Mouse (Mus musculus): ENCODE data around the gene Dusp18. TPM values are rescaled to one million over a fixed set of nuclear protein-coding genes. Genes with fewer than 3 reads are reported as not detected.

Dusp18 gene
- polyA plus RNA-seq, 1 experiment from 2014 or later: 5.6 TPM

DNA sequence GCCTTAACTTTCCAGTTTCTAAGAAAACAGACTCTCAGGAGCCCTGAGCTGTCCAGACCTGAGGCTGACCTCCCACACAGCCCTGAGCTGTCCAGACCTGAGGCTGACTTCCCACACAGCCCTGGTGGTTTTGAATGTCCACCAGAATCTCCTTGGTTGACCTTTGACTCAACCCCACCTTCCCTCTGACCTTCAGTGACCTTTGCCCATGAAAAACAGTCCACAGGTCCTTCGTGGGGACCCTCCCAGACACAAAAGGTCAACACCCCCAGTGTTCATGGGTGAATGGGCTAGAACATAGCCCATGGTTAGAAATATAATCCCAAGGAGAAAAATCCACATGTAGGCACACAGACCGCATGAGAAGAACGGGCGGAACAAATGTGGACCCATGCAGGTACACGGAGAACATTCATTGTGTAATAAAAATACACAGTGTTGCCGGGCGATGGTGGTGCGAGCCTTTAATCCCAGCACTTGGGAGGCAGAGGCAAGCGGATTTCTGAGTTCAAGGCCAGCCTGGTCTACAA is 38.8 kb downstream of the Dusp18 start:
- no peak overlapping the region for H3K4me3 ChIP-seq (ENCODE audit: low read length)
- H3K36me3 ChIP-seq (ENCODE audit: control insufficient read depth, insufficient read depth, low read length): no peaks in the 10 kb centered on the region
- no peak overlapping the region for H3K4me2 ChIP-seq (ENCODE audit: low read depth, low read length)
- no peaks in the 10 kb centered on the region for H3K27me3 ChIP-seq (replicated peaks; ENCODE audit: control insufficient read depth, insufficient read depth, low read length)
- no peak overlapping the region for H3K27ac ChIP-seq (ENCODE audit: low read length)
- H3K4me1 ChIP-seq (ENCODE audit: control insufficient read depth, insufficient read depth, low read length): peaks cover 10% of the 10 kb centered on the region
- H3K9ac ChIP-seq (ENCODE audit: low read depth, low read length): no peak overlapping the region
- WGBS: 88% methylated on average over 9 of the region's 9 CpGs
- ATAC-seq: no peak
- H3K9me3 ChIP-seq (ENCODE audit: control insufficient read depth, low read length): no peaks in the 10 kb centered on the region

- Histone ChIP-seq H3K4me3 (ENCODE audit: low read length) (no peak overlapping the region), H3K4me1 (ENCODE audit: control insufficient read depth, insufficient read depth, low read length) (peaks cover 10% of the 10 kb centered on the region), H3K4me2 (ENCODE audit: low read depth, low read length) (no peak overlapping the region), H3K27me3 (replicated peaks; ENCODE audit: control insufficient read depth, insufficient read depth, low read length) (no peaks in the 10 kb centered on the region), H3K36me3 (ENCODE audit: control insufficient read depth, insufficient read depth, low read length) (no peaks in the 10 kb centered on the region), H3K9ac (ENCODE audit: low read depth, low read length) (no peak overlapping the region), H3K9me3 (ENCODE audit: control insufficient read depth, low read length) (no peaks in the 10 kb centered on the region), H3K27ac (ENCODE audit: low read length) (no peak overlapping the region)
- WGBS: 71% methylated on average over 4 of the region's 4 CpGs
- ATAC-seq: no peak
Observed at GRCm38 (mm10) chr11:3935135-3935534, 40.1 kb downstream of the Dusp18 start.

DNA sequence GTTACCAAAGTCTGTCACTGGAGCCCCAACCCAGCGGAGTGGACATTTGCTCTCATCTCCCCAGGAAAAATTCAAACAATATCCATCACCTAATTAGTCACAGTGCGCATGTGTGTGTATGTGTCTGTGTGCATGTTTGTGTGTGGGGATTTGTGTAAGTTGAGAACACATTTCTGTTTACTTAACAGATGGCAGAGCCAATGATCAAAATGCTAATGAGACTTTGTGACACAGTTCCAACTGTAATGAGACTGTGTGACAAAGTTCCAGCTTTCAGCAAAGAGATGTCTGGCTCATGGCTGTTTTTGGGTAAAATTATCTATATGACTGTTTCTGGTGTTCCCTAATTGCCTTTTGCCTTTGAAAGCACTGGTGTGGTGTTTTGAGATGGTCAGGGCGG is 41.3 kb downstream of the Dusp18 start:
- 86% methylated on average over 3 of the region's 3 CpGs for WGBS
- ATAC-seq: no peak

DNA sequence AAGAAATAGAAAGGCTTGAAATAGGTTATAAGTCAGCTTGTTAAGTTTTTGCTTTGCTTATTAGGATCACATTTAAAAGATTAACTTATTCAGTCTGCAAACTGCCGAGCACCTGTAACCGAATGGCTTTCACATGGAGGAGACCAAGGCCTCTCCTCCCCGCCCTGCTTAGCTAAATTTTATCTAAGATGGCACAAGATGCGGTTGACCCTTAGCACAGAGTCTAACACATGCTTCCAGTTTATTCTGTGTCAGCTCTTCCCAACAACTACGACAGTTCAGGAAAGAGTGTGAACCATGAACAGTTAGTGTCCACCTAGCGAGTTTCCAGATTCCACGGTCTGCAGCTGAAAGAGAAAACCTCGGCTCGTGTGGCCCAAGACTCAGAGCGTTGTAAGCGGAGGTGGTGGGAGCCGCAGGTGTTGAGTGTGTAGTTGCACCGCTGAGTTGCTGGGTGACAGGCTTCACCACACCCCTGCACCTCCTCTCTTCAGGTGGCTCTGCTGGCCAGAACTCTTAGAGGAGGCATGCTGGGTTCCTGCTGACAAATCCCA is 42.4 kb downstream of the Dusp18 start:
- ATAC-seq: no peak
- no peak overlapping the region for H3K4me2 ChIP-seq (ENCODE audit: low read depth, low read length)
- H3K36me3 ChIP-seq (ENCODE audit: control insufficient read depth, insufficient read depth, low read length): no peaks in the 10 kb centered on the region
- H3K27me3 ChIP-seq (replicated peaks; ENCODE audit: control insufficient read depth, insufficient read depth, low read length): no peaks in the 10 kb centered on the region
- WGBS: 68% methylated on average over 13 of the region's 13 CpGs
- no peaks in the 10 kb centered on the region for H3K4me1 ChIP-seq (ENCODE audit: control insufficient read depth, insufficient read depth, low read length)
- H3K4me3 ChIP-seq (ENCODE audit: low read length): no peak overlapping the region
- no peak overlapping the region for H3K27ac ChIP-seq (ENCODE audit: low read length)
- no peaks in the 10 kb centered on the region for H3K9me3 ChIP-seq (ENCODE audit: control insufficient read depth, low read length)
- H3K9ac ChIP-seq (ENCODE audit: low read depth, low read length): no peak overlapping the region

More for the DNA sequence above, 41.3 kb downstream of the Dusp18 start:
- Histone ChIP-seq H3K27ac (ENCODE audit: low read length) (no peak overlapping the region), H3K4me3 (ENCODE audit: low read length) (no peak overlapping the region), H3K9ac (ENCODE audit: low read depth, low read length) (no peak overlapping the region), H3K4me1 (ENCODE audit: control insufficient read depth, insufficient read depth, low read length) (peaks cover 5% of the 10 kb centered on the region), H3K27me3 (replicated peaks; ENCODE audit: control insufficient read depth, insufficient read depth, low read length) (no peaks in the 10 kb centered on the region), H3K4me2 (ENCODE audit: low read depth, low read length) (no peak overlapping the region), H3K9me3 (ENCODE audit: control insufficient read depth, low read length) (no peaks in the 10 kb centered on the region), H3K36me3 (ENCODE audit: control insufficient read depth, insufficient read depth, low read length) (no peaks in the 10 kb centered on the region)

GRCm38 (mm10) chr11:3941371-3941770 is 46.3 kb downstream of the Dusp18 start:
- H3K4me3 ChIP-seq (ENCODE audit: low read length): no peak overlapping the region
- H3K9ac ChIP-seq (ENCODE audit: low read depth, low read length): no peak overlapping the region
- H3K4me1 ChIP-seq (ENCODE audit: control insufficient read depth, insufficient read depth, low read length): no peaks in the 10 kb centered on the region
- H3K4me2 ChIP-seq (ENCODE audit: low read depth, low read length): no peak overlapping the region
- no peak for ATAC-seq
- 89% methylated on average over 7 of the region's 7 CpGs for WGBS
- H3K27ac ChIP-seq (ENCODE audit: low read length): no peak overlapping the region
- no peaks in the 10 kb centered on the region for H3K27me3 ChIP-seq (replicated peaks; ENCODE audit: control insufficient read depth, insufficient read depth, low read length)
- no peaks in the 10 kb centered on the region for H3K36me3 ChIP-seq (ENCODE audit: control insufficient read depth, insufficient read depth, low read length)
- H3K9me3 ChIP-seq (ENCODE audit: control insufficient read depth, low read length): no peaks in the 10 kb centered on the region

GRCm38 (mm10) chr11:3946386-3946785 is 51.3 kb downstream of the Dusp18 start:
- H3K36me3 ChIP-seq (ENCODE audit: control insufficient read depth, insufficient read depth, low read length): no peaks in the 10 kb centered on the region
- H3K9me3 ChIP-seq (ENCODE audit: control insufficient read depth, low read length): no peaks in the 10 kb centered on the region
- 19% methylated on average over 1 of the region's 1 CpGs for WGBS
- no peaks in the 10 kb centered on the region for H3K27me3 ChIP-seq (replicated peaks; ENCODE audit: control insufficient read depth, insufficient read depth, low read length)
- ATAC-seq: no peak
- H3K4me3 ChIP-seq (ENCODE audit: low read length): no peak overlapping the region
- no peak overlapping the region for H3K27ac ChIP-seq (ENCODE audit: low read length)
- H3K4me1 ChIP-seq (ENCODE audit: control insufficient read depth, insufficient read depth, low read length): no peaks in the 10 kb centered on the region
- no peak overlapping the region for H3K9ac ChIP-seq (ENCODE audit: low read depth, low read length)
- H3K4me2 ChIP-seq (ENCODE audit: low read depth, low read length): no peak overlapping the region

Other genes with a start within 250 kb of the Dusp18 start
- 17.1 and 18.1 TPM in 2 replicates for gene Morc2a, start 246.0 kb upstream of the Dusp18 start, polyA plus RNA-seq (2015; fragmentation: Nextera tagmentation; extraction: Ambion mirVana)
- gene Osbp2, start 31.3 kb upstream of the Dusp18 start, polyA plus RNA-seq (2015; fragmentation: Nextera tagmentation; extraction: Ambion mirVana): 0.28 and 0.45 TPM in 2 replicates
- gene 4921536K21Rik, start 142 bp upstream of the Dusp18 start, polyA plus RNA-seq (2015; fragmentation: Nextera tagmentation; extraction: Ambion mirVana): 0.37 and 0.39 TPM in 2 replicates
- 2.9 and 3.1 TPM in 2 replicates for gene Slc35e4, start 19.4 kb downstream of the Dusp18 start, polyA plus RNA-seq (2015; fragmentation: Nextera tagmentation; extraction: Ambion mirVana)
- gene Tcn2, start 36.9 kb downstream of the Dusp18 start, polyA plus RNA-seq (2015; fragmentation: Nextera tagmentation; extraction: Ambion mirVana): 95.3 and 122 TPM in 2 replicates
- gene Pes1, start 68.7 kb downstream of the Dusp18 start, polyA plus RNA-seq (2015; fragmentation: Nextera tagmentation; extraction: Ambion mirVana): 73.3 and 79.4 TPM in 2 replicates
- 0.11 TPM in 1 of 2 replicates, not detected in the other for gene 4930556J24Rik, start 81.5 kb downstream of the Dusp18 start, polyA plus RNA-seq (2015; fragmentation: Nextera tagmentation; extraction: Ambion mirVana)
- 20.1 and 33.3 TPM in 2 replicates for gene Gal3st1, start 88.4 kb downstream of the Dusp18 start, polyA plus RNA-seq (2015; fragmentation: Nextera tagmentation; extraction: Ambion mirVana)
- gene Sec14l4, start 136.2 kb downstream of the Dusp18 start, polyA plus RNA-seq (2015; fragmentation: Nextera tagmentation; extraction: Ambion mirVana): 0.47 and 0.56 TPM in 2 replicates
- gene Sec14l3, start 169.6 kb downstream of the Dusp18 start, polyA plus RNA-seq (2015; fragmentation: Nextera tagmentation; extraction: Ambion mirVana): not detected in 2 replicates
- 38.1 and 41.6 TPM in 2 replicates for gene Mtfp1, start 200.2 kb downstream of the Dusp18 start, polyA plus RNA-seq (2015; fragmentation: Nextera tagmentation; extraction: Ambion mirVana)
- 1.7 and 2.9 TPM in 2 replicates for gene Sec14l2, start 228.2 kb downstream of the Dusp18 start, polyA plus RNA-seq (2015; fragmentation: Nextera tagmentation; extraction: Ambion mirVana)
- 17.3 and 19.2 TPM in 2 replicates for gene Rnf215, start 240.0 kb downstream of the Dusp18 start, polyA plus RNA-seq (2015; fragmentation: Nextera tagmentation; extraction: Ambion mirVana)

Data from intestine, embryonic 16.5 days (tissue).